Mouse (Mus musculus): ENCODE measurements around the gene Map2. TPM values are rescaled to one million over a fixed set of nuclear protein-coding genes. Genes with fewer than 3 reads are reported as not detected.

Map2 gene
- total RNA-seq, 2 experiments from 2014 or later: 1,024 to 1,078 TPM

- intact Hi-C loops (cut with DNase I): no loop called here
- DNase-seq (ENCODE audit: low spot score in 2 of 2): no peak
These were observed 186.7 kb downstream of the Map2 start for GRCm38 (mm10) chr1:66361799-66362198.

DNA sequence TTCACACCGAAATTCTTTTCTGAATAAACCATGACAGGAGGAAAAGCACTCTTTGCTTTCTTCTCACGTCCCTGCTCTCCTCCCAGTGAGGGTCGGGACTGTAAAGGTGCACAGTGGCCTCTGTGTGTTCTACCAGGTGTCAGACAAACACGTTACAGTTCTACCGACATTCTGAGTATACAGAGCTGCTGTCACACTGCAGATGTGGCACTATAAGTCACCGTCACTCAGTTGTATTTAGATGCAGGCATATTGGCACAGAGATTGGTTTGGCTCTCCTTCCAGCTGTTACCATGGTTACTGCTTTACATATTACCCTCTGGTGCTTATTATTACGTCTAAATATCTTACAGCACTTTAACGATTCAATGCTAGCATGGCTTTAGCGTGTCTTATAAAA lies 188.2 kb downstream of the Map2 start:
- no peak for DNase-seq (ENCODE audit: low spot score in 2 of 2)
- intact Hi-C loops (cut with DNase I): no loop called here

DNA sequence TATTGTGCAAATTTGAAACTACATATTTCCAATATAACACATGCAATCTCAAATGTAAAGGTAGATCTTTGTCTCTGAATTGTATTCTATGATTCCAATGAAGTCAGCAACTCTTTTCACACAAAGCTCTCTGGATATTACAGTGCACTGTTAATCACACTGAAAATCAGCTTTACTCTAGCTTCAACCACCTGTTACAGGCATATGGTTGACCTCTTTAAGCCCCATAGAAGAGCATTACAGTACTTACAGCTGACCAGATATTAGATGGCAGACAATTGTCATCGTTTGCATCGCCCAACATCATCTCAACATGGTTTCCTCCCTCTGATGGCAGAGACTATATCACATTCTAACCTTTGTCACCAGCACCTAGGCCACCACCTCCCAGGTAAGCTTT lies 189.3 kb downstream of the Map2 start:
- no peak for DNase-seq (ENCODE audit: low spot score in 2 of 2)
- intact Hi-C loops (cut with DNase I): no loop called here

GRCm38 (mm10) chr1:66365600-66365999 lies 190.5 kb downstream of the Map2 start:
- intact Hi-C loops (cut with DNase I): no loop called here
- peak; percentile 50 to 87 for DNase-seq (ENCODE audit: low spot score in 2 of 2)

GRCm38 (mm10) chr1:66369486-66369885 lies 194.4 kb downstream of the Map2 start:
- intact Hi-C loops (cut with DNase I): no loop called here

GRCm38 (mm10) chr1:66371371-66371770 lies 196.3 kb downstream of the Map2 start:
- DNase-seq (ENCODE audit: low spot score in 2 of 2): no peak
- intact Hi-C loops (cut with DNase I): no loop called here

More at GRCm38 (mm10) chr1:66369486-66369885, 194.4 kb downstream of the Map2 start:
- no peak for DNase-seq (ENCODE audit: low spot score in 2 of 2)

- no peak for DNase-seq (ENCODE audit: low spot score in 2 of 2)
- intact Hi-C loops (cut with DNase I): loop anchor here (5.0 to 10.0 kb wide), 2 partner anchors 64 to 212 kb away; partner anchors contain the start of gene Map2
These were observed 211.2 kb downstream of the Map2 start for GRCm38 (mm10) chr1:66386321-66386720.

DNA sequence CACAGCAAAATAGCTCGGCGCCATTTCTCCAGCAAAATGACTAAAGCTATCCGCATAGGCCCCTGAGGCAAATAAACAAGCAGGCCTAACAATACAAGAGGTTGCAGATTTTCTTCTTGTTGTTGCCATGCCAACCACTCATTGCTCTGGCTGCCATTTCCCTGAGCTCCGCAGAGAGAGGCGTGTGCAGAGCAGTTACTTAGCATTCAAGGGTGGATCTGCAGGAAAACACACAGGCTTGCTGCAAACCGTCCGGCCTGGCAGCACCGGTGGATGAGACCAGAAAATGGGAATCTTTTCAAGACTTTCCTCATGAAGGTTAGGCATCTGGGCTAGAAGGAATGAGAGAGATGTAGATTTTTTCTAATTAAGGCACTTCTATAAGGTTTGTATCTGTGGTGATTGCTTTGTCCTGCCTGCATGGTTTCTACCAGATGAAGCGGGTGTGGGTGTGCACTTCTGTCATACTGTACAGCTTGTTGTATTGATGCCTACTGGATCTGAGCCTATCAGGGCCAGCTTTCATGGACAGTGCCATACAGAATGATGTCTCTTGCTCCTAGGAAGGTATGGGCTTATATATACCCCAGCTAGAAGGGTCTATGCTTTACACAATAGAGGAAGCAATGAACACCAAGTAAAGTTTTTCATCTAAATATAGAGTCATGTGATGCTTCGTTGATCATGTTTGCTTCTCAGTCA lies 211.8 kb downstream of the Map2 start:
- intact Hi-C loops (cut with DNase I): loop anchor here (5.0 to 10.0 kb wide), 2 partner anchors 65 to 212 kb away; partner anchors contain the start of gene Map2
- DNase-seq (ENCODE audit: low spot score in 2 of 2): peak; percentile 64 to 85

DNA sequence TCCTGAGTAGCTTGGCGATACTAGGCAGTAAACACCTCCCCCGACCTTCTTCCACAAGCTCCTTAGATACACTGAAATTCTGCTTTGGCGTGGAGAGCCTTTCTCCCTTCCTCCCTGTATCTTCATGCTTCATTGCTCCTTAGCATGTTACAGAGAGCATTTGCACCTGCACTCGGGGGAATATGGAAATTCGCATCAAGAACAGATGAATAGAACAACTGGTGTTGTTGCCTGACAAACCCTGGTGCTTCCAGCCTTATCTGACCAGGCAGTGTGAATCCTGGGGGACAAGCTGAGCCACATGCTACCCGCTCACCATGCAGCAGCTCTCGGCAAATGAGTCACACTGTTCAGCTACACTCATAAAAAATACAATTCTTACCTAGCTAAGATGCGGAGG lies 213.5 kb downstream of the Map2 start:
- intact Hi-C loops (cut with DNase I): loop anchor here (5.0 to 10.0 kb wide), 2 partner anchors 66 to 214 kb away; partner anchors contain the start of gene Map2
- peak in 1 of 2 experiments; percentile 77 for DNase-seq (ENCODE audit: low spot score in 2 of 2)

DNA sequence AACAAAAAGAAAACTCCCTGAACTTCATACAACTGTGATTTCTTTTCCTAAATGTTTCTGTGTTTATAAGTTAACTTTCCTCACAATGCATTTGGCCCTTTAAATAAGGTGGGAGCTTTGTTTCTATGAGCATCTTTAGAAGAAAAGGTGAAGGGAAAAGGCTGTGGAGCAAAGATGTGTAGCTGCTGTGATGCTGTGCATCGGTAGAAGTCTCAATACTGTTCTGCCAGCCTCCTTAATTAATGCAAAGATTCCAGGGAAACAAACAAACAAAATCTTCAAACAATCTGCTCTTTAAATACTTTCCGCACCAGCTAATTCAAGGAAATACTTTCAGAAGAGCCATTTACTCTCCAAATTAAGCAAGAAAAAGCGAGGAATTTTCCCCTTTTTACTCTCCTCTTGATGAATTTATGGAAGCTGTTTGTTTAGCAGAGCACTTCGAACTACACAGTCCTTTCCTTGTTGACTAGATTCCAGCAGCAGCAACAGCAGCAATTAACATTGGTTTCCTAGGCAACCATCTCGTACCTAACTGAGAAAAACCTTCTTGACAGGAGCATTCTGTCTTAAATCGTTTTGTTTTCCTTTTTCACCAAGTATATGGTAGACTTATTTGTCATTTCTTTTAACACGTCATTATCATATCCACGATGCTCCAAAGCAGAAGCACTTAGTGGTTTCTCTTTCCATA lies 220.0 kb downstream of the Map2 start:
- no peak for DNase-seq (ENCODE audit: low spot score in 2 of 2)
- intact Hi-C loops (cut with DNase I): no loop called here

DNA sequence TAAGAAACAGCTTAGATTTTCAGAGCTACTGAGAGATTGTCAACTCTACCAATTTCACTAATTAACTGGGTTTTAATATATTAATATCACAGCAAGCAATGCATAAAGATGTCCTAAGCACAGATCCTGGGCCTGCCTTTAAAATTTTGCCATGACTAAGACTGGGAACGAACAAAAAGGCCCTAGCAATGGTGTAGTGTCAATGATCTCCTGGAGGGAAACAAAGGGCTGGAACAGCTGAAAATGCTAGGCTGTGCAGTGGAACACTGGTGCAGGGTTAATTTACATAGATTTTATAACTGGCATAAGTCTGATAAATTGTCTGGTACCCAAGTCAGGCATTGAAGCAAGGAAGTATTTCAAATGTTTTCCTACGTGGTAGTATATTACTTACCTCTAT lies 220.8 kb downstream of the Map2 start:
- intact Hi-C loops (cut with DNase I): no loop called here
- DNase-seq (ENCODE audit: low spot score in 2 of 2): no peak

- no peak for DNase-seq (ENCODE audit: low spot score in 2 of 2)
- intact Hi-C loops (cut with DNase I): loop anchor here (10.0 kb wide), 1 partner anchor 297 kb away; no protein-coding TSS in a partner anchor
These were observed 226.8 kb downstream of the Map2 start for GRCm38 (mm10) chr1:66401902-66402301.

- intact Hi-C loops (cut with DNase I): loop anchor here (10.0 kb wide), 1 partner anchor 303 kb away; no protein-coding TSS in a partner anchor
- DNase-seq (ENCODE audit: low spot score in 2 of 2): no peak
These were observed 232.3 kb downstream of the Map2 start for GRCm38 (mm10) chr1:66407270-66407967.

DNA sequence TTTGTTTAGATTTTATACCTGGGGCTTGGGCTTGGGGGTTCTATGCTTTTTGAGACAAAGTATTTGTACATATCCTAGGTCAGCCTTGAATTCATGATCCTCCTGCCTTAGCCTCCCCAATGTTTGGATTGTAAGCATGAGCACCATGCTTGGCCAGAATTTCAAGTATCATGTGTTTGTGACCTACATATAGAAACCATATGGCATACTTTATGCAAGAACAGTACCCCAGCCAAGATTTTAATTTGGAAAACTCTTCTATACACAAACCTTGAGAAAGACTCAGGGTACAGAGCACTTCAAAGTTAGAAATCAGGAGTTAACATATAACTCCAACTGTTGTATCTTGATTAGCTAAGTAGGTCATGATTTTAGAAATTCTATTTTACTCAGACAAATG lies 243.3 kb downstream of the Map2 start:
- intact Hi-C loops (cut with DNase I): no loop called here
- DNase-seq (ENCODE audit: low spot score in 2 of 2): peak in 1 of 2 experiments; percentile 58

DNA sequence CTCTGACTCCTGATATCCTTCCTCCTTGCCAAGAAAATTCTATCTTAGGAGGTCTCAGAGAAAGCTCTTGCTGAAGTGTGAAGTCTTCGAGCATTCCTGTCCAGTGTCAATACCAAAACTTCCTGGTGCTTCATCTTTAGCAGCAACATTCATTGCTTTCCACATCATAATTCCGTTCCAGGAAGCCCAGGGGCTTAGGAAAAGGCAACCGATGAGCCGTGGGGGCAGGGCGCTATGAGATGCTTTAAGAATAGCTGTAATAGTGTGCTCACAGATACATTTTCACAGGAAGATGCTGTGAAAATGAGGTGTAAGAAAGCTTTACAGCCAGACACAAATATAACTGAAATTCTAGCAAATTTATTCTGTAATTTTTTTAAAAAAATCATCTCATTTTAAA lies 251.0 kb downstream of the Map2 start:
- intact Hi-C loops (cut with DNase I): no loop called here
- DNase-seq (ENCODE audit: low spot score in 2 of 2): no peak

- intact Hi-C loops (cut with DNase I): loop anchor here (10.0 kb wide), 1 partner anchor 224 kb away; no protein-coding TSS in a partner anchor
- no peak for DNase-seq (ENCODE audit: low spot score in 2 of 2)
These were observed 255.9 kb downstream of the Map2 start for GRCm38 (mm10) chr1:66430962-66431361.

DNA sequence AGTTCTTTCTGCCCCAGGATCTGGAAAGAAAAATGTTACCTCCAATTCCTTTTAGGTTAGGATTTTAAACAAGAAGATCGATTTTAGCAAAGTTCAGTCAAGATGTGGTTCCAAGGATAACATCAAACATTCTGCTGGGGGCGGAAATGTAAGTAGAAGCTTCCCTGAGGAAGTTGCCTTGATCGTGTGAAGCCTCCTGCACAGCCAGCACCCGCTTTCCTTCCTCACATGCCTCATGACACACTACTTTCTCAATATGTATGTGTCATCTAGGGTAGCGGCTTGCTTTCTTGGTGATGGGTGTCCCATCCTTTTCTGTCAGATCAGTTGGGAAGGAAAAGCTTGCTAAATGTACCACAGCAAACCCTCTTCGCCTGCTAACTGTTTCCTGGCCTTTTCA lies 256.4 kb downstream of the Map2 start:
- peak in 1 of 2 experiments; percentile 81 for DNase-seq (ENCODE audit: low spot score in 2 of 2)
- intact Hi-C loops (cut with DNase I): loop anchor here (10.0 kb wide), 1 partner anchor 223 kb away; no protein-coding TSS in a partner anchor

- intact Hi-C loops (cut with DNase I): loop anchor here (10.0 kb wide), 1 partner anchor 217 kb away; no protein-coding TSS in a partner anchor
- peak in 1 of 2 experiments; percentile 66 for DNase-seq (ENCODE audit: low spot score in 2 of 2)
These were observed 263.0 kb downstream of the Map2 start for GRCm38 (mm10) chr1:66438069-66438468.

DNA sequence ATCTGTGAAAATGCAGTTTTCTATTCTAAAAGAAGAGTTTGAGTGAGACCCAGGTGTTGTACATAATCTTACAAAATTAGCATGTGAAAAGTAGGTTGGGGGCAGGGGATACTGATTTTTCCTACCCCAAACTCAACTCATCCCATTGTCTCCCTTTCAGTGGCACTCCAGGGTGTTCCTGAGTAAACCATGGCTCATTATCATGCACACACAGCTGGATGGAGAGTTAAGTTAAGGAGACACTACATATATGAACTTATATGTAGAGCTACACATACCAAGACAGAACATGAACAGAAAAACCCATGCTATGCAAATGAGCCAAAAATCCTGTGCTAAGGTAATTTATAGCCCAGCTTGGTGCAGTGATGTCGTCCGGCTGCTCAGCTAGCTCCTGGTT lies 267.8 kb downstream of the Map2 start:
- intact Hi-C loops (cut with DNase I): no loop called here
- no peak for DNase-seq (ENCODE audit: low spot score in 2 of 2)

DNA sequence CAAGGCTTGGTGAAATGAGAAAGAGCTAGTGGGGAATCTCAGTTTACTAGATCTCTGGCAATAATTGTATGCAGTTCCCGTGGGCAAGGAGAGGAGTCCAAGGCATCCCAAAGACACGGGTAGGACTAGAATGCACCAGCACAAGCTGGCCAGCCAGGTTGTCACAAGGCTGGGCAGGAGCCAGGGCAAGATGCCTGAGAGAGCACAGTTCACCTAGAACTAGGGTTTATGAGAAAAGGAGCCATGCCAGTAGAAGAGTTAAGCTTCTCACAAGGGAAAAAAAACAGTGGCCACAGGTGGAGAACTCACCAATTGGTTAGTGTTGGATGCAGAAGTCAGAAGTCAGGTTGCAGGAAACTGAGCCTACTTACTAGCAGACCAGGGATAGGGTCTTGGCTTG lies 274.4 kb downstream of the Map2 start:
- intact Hi-C loops (cut with DNase I): no loop called here
- DNase-seq (ENCODE audit: low spot score in 2 of 2): no peak

Data from left cerebral cortex, postnatal 25 days (tissue).